Mouse (Mus musculus) ES-E14 (cell line): ENCODE data around the gene Asic2. TPM values are rescaled to one million over a fixed set of nuclear protein-coding genes. Genes with fewer than 3 reads are reported as not detected.

Experiments
- DNase-seq: peaks from one replicate; pipeline ENCODE4 v3.0.0-alpha.2; 2013; ENCODE audit warnings: low read depth, low spot score
- H3K27ac ChIP-seq: 2 replicates; pipeline ENCODE4 v1.5.1; 2012; ENCODE audit warnings: low read depth, mild to moderate bottlenecking, low read length, moderate library complexity, mixed read lengths; ENCODE audit not compliant: poor library complexity, insufficient read depth, severe bottlenecking
- H3K36me3 ChIP-seq: 2 replicates; pipeline ENCODE4 v1.6.1; 2012; ENCODE audit warnings: mild to moderate bottlenecking, low read length, moderate library complexity, mixed read lengths; ENCODE audit not compliant: control insufficient read depth, poor library complexity, insufficient read depth, severe bottlenecking
- H3K4me1 ChIP-seq, 2 experiments: fragments of 150-350 bp in 1 of 2; sonication (generic) in 1 of 2; 2 replicates each; pipeline ENCODE4 v1.6.1; 2012; ENCODE audit warnings: low read length in 2 of 2, mild to moderate bottlenecking in 1 of 2, mixed read lengths in 1 of 2; ENCODE audit not compliant: control insufficient read depth in 2 of 2, insufficient read depth in 2 of 2, poor library complexity in 1 of 2
- H3K4me3 ChIP-seq, 2 experiments: fragments of 150-350 bp in 1 of 2; sonication (generic) in 1 of 2; 2 replicates each; pipeline ENCODE4 v1.5.1; 2012; ENCODE audit warnings: low read length in 2 of 2, low read depth in 1 of 2, mild to moderate bottlenecking in 1 of 2, mixed read lengths in 1 of 2; ENCODE audit not compliant: insufficient read depth in 1 of 2, poor library complexity in 1 of 2, severe bottlenecking in 1 of 2
- H3K9ac ChIP-seq: 2 replicates; pipeline ENCODE4 v1.6.1; 2012; ENCODE audit warnings: low read depth, mild to moderate bottlenecking, low read length, mixed read lengths; ENCODE audit not compliant: poor library complexity, insufficient read depth, severe bottlenecking
- H3K9me3 ChIP-seq: fragments of 150-350 bp; sonication (generic); 2 replicates; pipeline ENCODE4 v1.6.1; 2012; ENCODE audit warnings: low read depth, mild to moderate bottlenecking, low read length; ENCODE audit not compliant: control insufficient read depth, insufficient read depth
- CHD2 ChIP-seq: IDR thresholded peaks from 2 replicates; pipeline ENCODE4 v1.6.1; 2014; ENCODE audit warnings: mild to moderate bottlenecking, low read depth, low read length, inconsistent platforms
- HCFC1 ChIP-seq: IDR thresholded peaks from 2 replicates; pipeline ENCODE4 v1.6.1; 2012; ENCODE audit warnings: low read length, inconsistent platforms, borderline replicate concordance; ENCODE audit not compliant: insufficient read depth
- MAFK ChIP-seq: IDR thresholded peaks from 2 replicates; pipeline ENCODE4 v1.6.1; 2014; ENCODE audit warnings: mild to moderate bottlenecking, low read depth, low read length, inconsistent platforms; ENCODE audit not compliant: insufficient read depth
- ZC3H11A ChIP-seq: IDR thresholded peaks from 2 replicates; pipeline ENCODE4 v1.6.1; 2012; ENCODE audit warnings: low read depth, mild to moderate bottlenecking, inconsistent platforms, low read length, borderline replicate concordance
- ZNF384 ChIP-seq: IDR thresholded peaks from 2 replicates; pipeline ENCODE4 v1.6.1; 2012; ENCODE audit warnings: low read depth, low read length, inconsistent platforms
- in situ Hi-C, 2 experiments: fragments of 600-800 bp; cut with MboI; formaldehyde crosslinking; loops; one replicate each; pipeline ENCODE4 v1.15.1; 2025; ENCODE audit warnings: low sequenced_read_pairs in 2 of 2, inconsistent platforms in 1 of 2; ENCODE audit not compliant: unreplicated experiment in 2 of 2
- total RNA-seq: library from RNA; depleted of rRNA; stranded (reverse); fragments of 300-350 nt; gene quantifications from 2 replicates; pipeline ENCODE4 v1.2.3, GENCODE M21; 2012

The Asic2 gene
- total RNA-seq, 1 experiment, result 0.13 TPM

DNA sequence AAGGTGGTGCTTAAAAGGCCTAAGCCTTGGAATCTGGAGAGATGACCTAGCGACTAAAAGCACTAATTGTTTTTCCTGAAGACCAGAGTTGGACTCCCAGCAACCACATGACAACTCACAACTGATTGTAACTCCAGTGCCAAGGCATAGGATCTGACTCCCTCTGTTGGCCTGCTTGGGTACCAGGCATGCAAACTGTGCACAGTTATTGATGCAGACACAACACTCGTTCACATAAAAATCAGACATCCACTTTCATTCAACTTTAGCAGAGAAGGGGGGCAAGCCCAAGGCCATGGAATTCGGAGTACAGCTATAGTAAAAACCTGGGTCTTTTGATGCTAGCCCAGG lies 122.6 kb downstream of the Asic2 start:
- TF ChIP-seq ZC3H11A (no peak), ZNF384 (no peak)
- Histone ChIP-seq H3K9ac (no peak overlapping the region), H3K4me3 (no peak overlapping the region)

GRCm38 (mm10) chr11:81845010-81845685 lies 123.1 kb downstream of the Asic2 start:
- TF ChIP-seq ZNF384 (no peak), CHD2 (no peak), ZC3H11A (no peak)
- Histone ChIP-seq H3K9ac (no peak overlapping the region), H3K9me3 (no peaks in the 10 kb centered on the region), H3K4me1 (no peaks in the 10 kb centered on the region), H3K36me3 (no peaks in the 10 kb centered on the region), H3K4me3 (no peak overlapping the region), H3K27ac (no peak overlapping the region)
- DNase-seq, result no peak
- in situ Hi-C loops, result no loop called here

More for the DNA sequence above, 122.6 kb downstream of the Asic2 start:
- in situ Hi-C loops, result no loop called here
- no peaks in the 10 kb centered on the region for H3K36me3 ChIP-seq
- no peaks in the 10 kb centered on the region for H3K4me1 ChIP-seq
- DNase-seq, result no peak
- no peaks in the 10 kb centered on the region for H3K9me3 ChIP-seq
- H3K27ac ChIP-seq, result no peak overlapping the region

DNA sequence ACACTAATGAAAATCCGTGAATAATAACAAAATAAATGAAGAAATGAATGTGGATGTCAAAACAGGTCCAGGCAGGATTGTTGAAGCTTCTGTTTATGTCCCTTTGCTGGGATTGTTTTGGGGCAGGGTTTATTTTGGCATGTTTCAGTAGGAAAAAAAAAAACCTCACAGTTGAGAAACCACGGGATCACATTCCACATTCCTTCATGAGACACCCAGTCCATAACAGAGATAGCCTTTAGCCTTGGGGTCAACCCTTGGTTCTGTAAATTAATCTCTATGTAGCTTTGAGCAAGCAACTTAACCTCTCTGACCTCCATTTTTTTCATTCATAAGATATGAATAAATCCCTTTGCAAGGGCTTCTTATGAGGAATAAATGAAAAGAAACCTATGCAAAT lies 127.3 kb downstream of the Asic2 start:
- Histone ChIP-seq H3K9ac (no peak overlapping the region), H3K9me3 (no peaks in the 10 kb centered on the region), H3K4me3 (no peak overlapping the region), H3K36me3 (no peaks in the 10 kb centered on the region), H3K4me1 (no peaks in the 10 kb centered on the region), H3K27ac (no peak overlapping the region)
- TF ChIP-seq ZNF384 (no peak), ZC3H11A (no peak), HCFC1 (no peak), CHD2 (no peak), MAFK (no peak)
- in situ Hi-C loops, result no loop called here
- no peak for DNase-seq

DNA sequence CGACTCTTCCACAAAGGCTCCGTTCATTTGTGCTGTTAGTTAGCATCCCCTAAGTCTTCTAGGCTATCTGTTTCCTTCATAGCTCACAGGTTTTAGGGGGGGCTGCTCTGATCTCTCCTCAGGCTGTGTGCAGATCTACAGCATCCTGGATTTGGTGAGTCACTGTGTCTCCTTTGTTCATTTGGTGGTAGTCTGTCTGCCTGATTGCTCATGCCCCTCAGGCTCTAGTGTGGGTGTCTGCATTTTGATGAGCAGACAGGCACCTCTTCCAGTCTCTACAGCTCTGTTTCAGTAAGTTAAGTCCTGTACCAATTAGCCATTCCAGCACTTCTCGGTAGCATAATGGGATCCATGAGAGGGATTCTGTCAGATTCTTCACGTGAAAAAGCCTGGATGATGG lies 129.8 kb downstream of the Asic2 start:
- in situ Hi-C loops, result no loop called here
- no peak for DNase-seq
- no peak overlapping the region for H3K9ac ChIP-seq
- H3K36me3 ChIP-seq, result no peaks in the 10 kb centered on the region
- no peak overlapping the region for H3K4me3 ChIP-seq
- H3K27ac ChIP-seq, result no peak overlapping the region
- no peaks in the 10 kb centered on the region for H3K9me3 ChIP-seq
- no peak for TF ChIP-seq ZNF384
- TF ChIP-seq HCFC1, result no peak
- no peak for TF ChIP-seq ZC3H11A
- no peak for TF ChIP-seq CHD2
- TF ChIP-seq MAFK, result no peak
- peaks cover 2 to 3% of the 10 kb centered on the region in 2 experiments; a peak in 2 of 4 replicates for H3K4me1 ChIP-seq

DNA sequence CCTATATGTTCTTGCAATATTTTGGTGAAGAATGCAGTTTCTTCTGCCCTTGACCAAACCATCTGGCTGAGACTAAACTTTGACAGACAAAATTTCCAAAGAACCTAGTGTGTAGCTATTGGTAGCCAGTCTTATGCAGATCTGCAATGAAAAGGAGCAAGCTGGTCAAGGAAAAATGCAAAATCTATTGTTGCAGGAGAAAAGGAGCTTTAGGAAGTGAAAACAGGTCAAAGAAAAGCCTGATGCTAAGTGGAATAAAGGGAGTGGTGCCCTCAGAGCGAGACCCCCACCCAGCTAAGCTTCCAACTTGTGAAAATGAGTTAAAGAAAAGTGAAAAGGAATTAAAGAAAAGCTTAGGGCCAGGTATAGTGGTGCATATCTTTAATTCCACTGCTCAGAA lies 135.9 kb downstream of the Asic2 start:
- H3K27ac ChIP-seq, result no peak overlapping the region; the same call in 1 of the 2 replicates
- DNase-seq, result peak; percentile 6
- no peak overlapping the region for H3K4me3 ChIP-seq
- TF ChIP-seq CHD2 (no peak), MAFK (no peak)
- H3K9me3 ChIP-seq, result no peaks in the 10 kb centered on the region
- in situ Hi-C loops, result no loop called here
- H3K36me3 ChIP-seq, result no peaks in the 10 kb centered on the region
- H3K4me1 ChIP-seq, result peaks cover 8 to 10% of the 10 kb centered on the region in 2 experiments; a peak in 3 of 4 replicates
- no peak overlapping the region for H3K9ac ChIP-seq
